Mouse (Mus musculus): ENCODE results near the gene Ccdc88c.

GRCm38 (mm10) chr12:101025379-101025778 is 3.5 kb downstream of the Ccdc88c start:
- TF ChIP-seq CTCF (IDR thresholded peaks at IDR 0.05; ENCODE audit: borderline replicate concordance, insufficient read depth, low read length) (no peak), POLR2A (IDR thresholded peaks at IDR 0.05; ENCODE audit: low read depth, low read length) (no peak)

Measured in embryonic fibroblast, embryonic 13.5 days (primary cell).